Mouse (Mus musculus) liver, embryonic 16.5 days (tissue): ENCODE results near the gene Zfp691. TPM values are rescaled to one million over a fixed set of nuclear protein-coding genes. Genes with fewer than 3 reads are reported as not detected.

Source experiments
- ATAC-seq: fragments of 200-750 bp; cut with Nextera tagmentation; 2 replicates; pipeline ENCODE4 v1.8.0; 2017; ENCODE audit warnings: low read depth, mild to moderate bottlenecking, moderate number of reproducible peaks, moderate library complexity
- H3K27ac ChIP-seq: fragments of 300-500 bp; sonication (generic); 2 replicates; pipeline ENCODE4 v1.5.1; 2014; ENCODE audit warnings: mild to moderate bottlenecking, low read length
- H3K27me3 ChIP-seq: fragments of 300-500 bp; sonication (generic); 2 replicates; pipeline ENCODE4 v1.6.1; 2014; ENCODE audit warnings: low read depth, low read length, mixed read lengths; ENCODE audit not compliant: control insufficient read depth, insufficient read depth
- H3K36me3 ChIP-seq: fragments of 300-500 bp; sonication (generic); 2 replicates; pipeline ENCODE4 v1.6.1; 2014; ENCODE audit warnings: mild to moderate bottlenecking; ENCODE audit not compliant: control insufficient read depth, insufficient read depth
- H3K4me1 ChIP-seq: fragments of 300-500 bp; sonication (generic); 2 replicates; pipeline ENCODE4 v1.6.1; 2014; ENCODE audit warnings: low read depth, low read length, mixed read lengths; ENCODE audit not compliant: control insufficient read depth
- H3K4me2 ChIP-seq: fragments of 300-500 bp; sonication (generic); 2 replicates; pipeline ENCODE4 v1.6.1; 2014; ENCODE audit warnings: low read depth, low read length, mixed read lengths
- H3K4me3 ChIP-seq: fragments of 300-500 bp; sonication (generic); 2 replicates; pipeline ENCODE4 v1.5.1; 2014; ENCODE audit warnings: low read depth, mild to moderate bottlenecking, low read length
- H3K9ac ChIP-seq: fragments of 300-500 bp; sonication (generic); 2 replicates; pipeline ENCODE4 v1.6.1; 2014; ENCODE audit warnings: low read depth, low read length
- H3K9me3 ChIP-seq: fragments of 300-500 bp; sonication (generic); replicated peaks from 2 replicates; pipeline ENCODE4 v1.6.1; 2016; ENCODE audit warnings: low read length; ENCODE audit not compliant: control insufficient read depth
- WGBS: fragments of 180-500 bp; shearing (Covaris S2); extraction: QIAGEN DNeasy Blood & Tissue Kit; methylation state at CpG from one replicate; pipeline ENCODE4 v1.1.7; 2014; ENCODE audit not compliant: insufficient replicate concordance; 5-methylcytosine and 5-hydroxymethylcytosine counted together
- polyA plus RNA-seq: library from polyadenylated mRNA; unstranded; fragments of >200 nt; fragmentation: Nextera tagmentation; extraction: Ambion mirVana; gene quantifications from 2 replicates; pipeline ENCODE4 v1.2.1, GENCODE M21; 2015

Gene Zfp691
- polyA plus RNA-seq, 1 experiment from 2014 or later: 2.1 TPM

GRCm38 (mm10) chr4:119192757-119193156 lies 18.8 kb upstream of the Zfp691 start:
- peak overlapping the region; percentile 55 for H3K27ac ChIP-seq
- peaks cover 51% of the 10 kb centered on the region for H3K4me1 ChIP-seq
- no peak for ATAC-seq
- WGBS: 82% methylated on average over 4 of the region's 4 CpGs
- no peak overlapping the region for H3K9ac ChIP-seq
- H3K4me2 ChIP-seq: no peak overlapping the region
- no peak overlapping the region for H3K4me3 ChIP-seq
- no peaks in the 10 kb centered on the region for H3K9me3 ChIP-seq
- H3K27me3 ChIP-seq: no peaks in the 10 kb centered on the region
- peaks cover 11% of the 10 kb centered on the region for H3K36me3 ChIP-seq

- Histone ChIP-seq H3K4me3 (peak overlapping the region; percentile 72), H3K4me1 (peaks cover 55% of the 10 kb centered on the region), H3K4me2 (peak overlapping the region; percentile 85), H3K27me3 (no peaks in the 10 kb centered on the region), H3K36me3 (peaks cover 25% of the 10 kb centered on the region), H3K27ac (peak overlapping the region; percentile 99), H3K9ac (peak overlapping the region; percentile 89), H3K9me3 (no peaks in the 10 kb centered on the region)
- no peak for ATAC-seq
- WGBS: 39% methylated on average over 3 of the region's 3 CpGs
These were observed 17.3 kb upstream of the Zfp691 start for GRCm38 (mm10) chr4:119191273-119191672.

GRCm38 (mm10) chr4:119190618-119191017 lies 16.6 kb upstream of the Zfp691 start:
- ATAC-seq: peak; percentile 69

GRCm38 (mm10) chr4:119189864-119190263 lies 15.9 kb upstream of the Zfp691 start, which contains the start of gene Ermap:
Gene Ermap, minus strand, starts transcription at chr4:119190011.
- 21% methylated on average over 6 of the region's 6 CpGs for WGBS

More at GRCm38 (mm10) chr4:119190618-119191017, 16.6 kb upstream of the Zfp691 start:
- H3K9ac ChIP-seq: peak overlapping the region; percentile 89
- peaks cover 31% of the 10 kb centered on the region for H3K36me3 ChIP-seq
- peak overlapping the region; percentile 85 for H3K4me2 ChIP-seq
- 29% methylated on average over 8 of the region's 8 CpGs for WGBS
- H3K27ac ChIP-seq: peak overlapping the region; percentile 99
- H3K4me1 ChIP-seq: peaks cover 56% of the 10 kb centered on the region
- H3K27me3 ChIP-seq: no peaks in the 10 kb centered on the region
- H3K4me3 ChIP-seq: peak overlapping the region; percentile 72
- H3K9me3 ChIP-seq: no peaks in the 10 kb centered on the region

GRCm38 (mm10) chr4:119189392-119189791 lies 15.4 kb upstream of the Zfp691 start:
- Histone ChIP-seq H3K4me1 (peaks cover 61% of the 10 kb centered on the region), H3K9me3 (no peaks in the 10 kb centered on the region), H3K36me3 (peaks cover 44% of the 10 kb centered on the region), H3K4me2 (no peak overlapping the region), H3K4me3 (peak overlapping the region; percentile 72), H3K27ac (peak overlapping the region; percentile 99), H3K27me3 (no peaks in the 10 kb centered on the region), H3K9ac (peak overlapping the region; percentile 89)
- peak; percentile 16; the same call in 1 of the 2 replicates for ATAC-seq
- 22% methylated on average over 6 of the region's 6 CpGs for whole genome bisulfite sequencing

More at GRCm38 (mm10) chr4:119189864-119190263, 15.9 kb upstream of the Zfp691 start, which contains the start of gene Ermap:
- Histone ChIP-seq H3K27ac (peak within 1 kb of the TSS; percentile 99), H3K4me3 (peak within 1 kb of the TSS; percentile 82), H3K9me3 (no peaks in the 10 kb centered on the region), H3K27me3 (no peaks in the 10 kb centered on the region), H3K36me3 (peaks cover 39% of the 10 kb centered on the region), H3K4me1 (peaks cover 60% of the 10 kb centered on the region), H3K4me2 (peak within 1 kb of the TSS; percentile 85), H3K9ac (peak within 1 kb of the TSS; percentile 89)
- ATAC-seq: peak; percentile 91

- H3K27ac ChIP-seq: peak overlapping the region; percentile 94
- H3K9me3 ChIP-seq: no peaks in the 10 kb centered on the region
- peaks cover 55% of the 10 kb centered on the region for H3K36me3 ChIP-seq
- peak overlapping the region; percentile 84 for H3K9ac ChIP-seq
- no peaks in the 10 kb centered on the region for H3K27me3 ChIP-seq
- H3K4me2 ChIP-seq: peak overlapping the region; percentile 83
- peak; percentile 32 for ATAC-seq
- 12% methylated on average over 11 of the region's 11 CpGs for WGBS
- peak overlapping the region; percentile 82 for H3K4me3 ChIP-seq
- peaks cover 57% of the 10 kb centered on the region for H3K4me1 ChIP-seq
These were observed 14.2 kb upstream of the Zfp691 start for GRCm38 (mm10) chr4:119188060-119188785.

- Histone ChIP-seq H3K4me1 (peaks cover 37% of the 10 kb centered on the region), H3K27ac (no peak overlapping the region; the same call in 1 of the 2 replicates), H3K4me3 (peak overlapping the region; percentile 82), H3K27me3 (no peaks in the 10 kb centered on the region), H3K36me3 (peaks cover 80% of the 10 kb centered on the region), H3K4me2 (peak overlapping the region; percentile 83), H3K9ac (peak overlapping the region; percentile 25; the same call in 1 of the 2 replicates), H3K9me3 (no peaks in the 10 kb centered on the region)
- ATAC-seq: no peak
- WGBS: 78% methylated on average over 4 of the region's 4 CpGs
These were observed 11.8 kb upstream of the Zfp691 start for GRCm38 (mm10) chr4:119185771-119186170.

GRCm38 (mm10) chr4:119183525-119183924 lies 9.5 kb upstream of the Zfp691 start:
- 59% methylated on average over 1 of the region's 1 CpGs for WGBS
- peaks cover 36% of the 10 kb centered on the region for H3K4me1 ChIP-seq
- H3K4me3 ChIP-seq: no peak overlapping the region
- no peak overlapping the region for H3K9ac ChIP-seq
- H3K27ac ChIP-seq: peak overlapping the region; percentile 20; the same call in 1 of the 2 replicates
- H3K36me3 ChIP-seq: peaks cover 97% of the 10 kb centered on the region
- H3K9me3 ChIP-seq: no peaks in the 10 kb centered on the region
- H3K27me3 ChIP-seq: no peaks in the 10 kb centered on the region
- no peak for ATAC-seq
- no peak overlapping the region for H3K4me2 ChIP-seq

- Histone ChIP-seq H3K36me3 (peaks cover 98% of the 10 kb centered on the region), H3K27ac (no peak overlapping the region), H3K27me3 (no peaks in the 10 kb centered on the region), H3K9me3 (no peaks in the 10 kb centered on the region), H3K4me2 (no peak overlapping the region), H3K9ac (no peak overlapping the region), H3K4me3 (no peak overlapping the region), H3K4me1 (peaks cover 26% of the 10 kb centered on the region)
- WGBS: 53% methylated on average over 9 of the region's 9 CpGs
- no peak for ATAC-seq
These were observed 7.5 kb upstream of the Zfp691 start for GRCm38 (mm10) chr4:119181456-119181855.
